Mouse (Mus musculus): ENCODE measurements around the gene Nt5dc2. TPM values are rescaled to one million over a fixed set of nuclear protein-coding genes. Genes with fewer than 3 reads are reported as not detected.

Nt5dc2 gene
- polyA plus RNA-seq (2017; shearing (Covaris generic)): not detected

GRCm38 (mm10) chr14:31130236-31131220, at the start of gene Nt5dc2:
Gene Nt5dc2, plus strand, starts transcription at chr14:31131053.

GRCm38 (mm10) chr14:31128826-31129219, 2.0 kb upstream of the Nt5dc2 start, which contains the start of gene Smim4:
Gene Smim4, minus strand, starts transcription at chr14:31128956.

GRCm38 (mm10) chr14:31168425-31168824, 37.6 kb downstream of the Nt5dc2 start, which contains the start of gene Stab1:
Gene Stab1, minus strand, starts transcription at chr14:31168641.

Other genes starting within 250 kb of the Nt5dc2 start
- not detected for gene Itih4, start 244.6 kb upstream of the Nt5dc2 start, polyA plus RNA-seq (2017; shearing (Covaris generic))
- not detected for gene Itih3, start 207.3 kb upstream of the Nt5dc2 start, polyA plus RNA-seq (2017; shearing (Covaris generic))
- not detected for gene Itih1, start 187.8 kb upstream of the Nt5dc2 start, polyA plus RNA-seq (2017; shearing (Covaris generic))
- 5.5 TPM for gene Nek4, start 179.7 kb upstream of the Nt5dc2 start, polyA plus RNA-seq (2017; shearing (Covaris generic))
- gene Glt8d1, start 129.7 kb upstream of the Nt5dc2 start, polyA plus RNA-seq (2017; shearing (Covaris generic)): 9.7 TPM
- 144 TPM for gene Spcs1, start 129.4 kb upstream of the Nt5dc2 start, polyA plus RNA-seq (2017; shearing (Covaris generic))
- 135 TPM for gene Pbrm1, start 111.9 kb upstream of the Nt5dc2 start, polyA plus RNA-seq (2017; shearing (Covaris generic))
- gene Gnl3, start 111.9 kb upstream of the Nt5dc2 start, polyA plus RNA-seq (2017; shearing (Covaris generic)): 140 TPM
- gene Smim4, start 2.1 kb upstream of the Nt5dc2 start, polyA plus RNA-seq (2017; shearing (Covaris generic)): 41.6 TPM
- gene Stab1, start 37.6 kb downstream of the Nt5dc2 start, polyA plus RNA-seq (2017; shearing (Covaris generic)): 0.76 TPM
- not detected for gene Tnnc1, start 77.3 kb downstream of the Nt5dc2 start, polyA plus RNA-seq (2017; shearing (Covaris generic))
- 242 TPM for gene Nisch, start 85.9 kb downstream of the Nt5dc2 start, polyA plus RNA-seq (2017; shearing (Covaris generic))
- not detected for gene Sema3g, start 86.8 kb downstream of the Nt5dc2 start, polyA plus RNA-seq (2017; shearing (Covaris generic))
- 6.8 TPM for gene Phf7, start 120.3 kb downstream of the Nt5dc2 start, polyA plus RNA-seq (2017; shearing (Covaris generic))
- gene Bap1, start 120.4 kb downstream of the Nt5dc2 start, polyA plus RNA-seq (2017; shearing (Covaris generic)): 78.6 TPM
- gene Dnah1, start 192.8 kb downstream of the Nt5dc2 start, polyA plus RNA-seq (2017; shearing (Covaris generic)): not detected
- gene Capn7, start 205.6 kb downstream of the Nt5dc2 start, polyA plus RNA-seq (2017; shearing (Covaris generic)): 47.1 TPM

Measured in effector memory CD4-positive, alpha-beta T cell, adult 5 months (primary cell).